Comparison of ENCODE assay signal across 11 mouse cellular contexts in the genomic region with DNA sequence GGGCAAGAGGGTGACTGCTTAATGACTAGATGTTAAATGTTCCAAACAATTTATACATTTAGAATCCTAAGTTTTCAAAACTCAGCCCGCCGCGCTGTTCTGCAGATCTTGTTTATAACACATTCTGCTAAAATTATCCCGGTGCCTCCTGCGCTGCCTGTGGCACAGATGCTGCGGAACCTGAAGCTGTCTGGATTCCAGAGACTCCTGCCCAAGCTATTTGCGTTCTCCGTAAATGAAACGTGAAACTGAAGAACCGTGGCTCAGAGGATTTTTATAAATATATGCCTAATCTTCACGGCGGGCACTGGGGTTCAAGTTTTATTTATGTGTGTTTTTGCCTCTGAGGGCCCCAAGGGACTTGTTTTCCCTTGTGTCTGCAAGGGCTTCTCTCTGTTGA.
A peak's percentile ranks its signal among the peaks of the same experiment; 100 is the strongest.
DNase-seq lines count a peak whose midpoint lies in the region; ATAC-seq and TF ChIP-seq lines count a peak whose summit lies in the region.
"Had no signal": no experiment of that assay in that cellular context is flagged by ENCODE, and none has a peak within 500 bp of the region (broad histone marks: within the 10 kb centered on the region; RNA-seq: fewer than 3 reads in every experiment).

No protein-coding gene starts in this region.

- peak; percentile 56 to 70 for DNase-seq in layer of hippocampus, adult 2 months (ENCODE audit: low spot score in 2 of 2)
- no peak for DNase-seq in urinary bladder, postnatal 14 days (ENCODE audit: low spot score)
- DNase-seq: embryo, embryonic 11 days; heart, adult 11 months had no signal

- H3K27ac ChIP-seq in ES-Bruce4 (ENCODE audit: insufficient read depth, low read length): no peak overlapping the region
- no peak overlapping the region for H3K27ac ChIP-seq in layer of hippocampus, adult 2 months
- no peak overlapping the region for H3K27ac ChIP-seq in limb, embryonic 13.5 days
- H3K27ac ChIP-seq in neural tube, embryonic 15.5 days (replicated peaks): no peak overlapping the region
- H3K27ac ChIP-seq: neural tube, embryonic 12.5 days had no signal

- H3K9me3 ChIP-seq in E14TG2a.4 (ENCODE audit: low read length) (peaks cover 18% of the 10 kb centered on the region), ES-Bruce4 (replicated peaks; ENCODE audit: control insufficient read depth, insufficient read depth, low read length, poor library complexity, severe bottlenecking) (no peaks in the 10 kb centered on the region)
- H3K9me3 ChIP-seq in limb, embryonic 13.5 days: no peaks in the 10 kb centered on the region
- H3K9me3 ChIP-seq in neural tube, embryonic 15.5 days (replicated peaks): no peaks in the 10 kb centered on the region
- H3K9me3 ChIP-seq: neural tube, embryonic 12.5 days had no signal

- no peak overlapping the region for H3K9ac ChIP-seq in ES-Bruce4 (ENCODE audit: low read depth, poor library complexity, severe bottlenecking)
- H3K9ac ChIP-seq in limb, embryonic 13.5 days: no peak overlapping the region
- H3K9ac ChIP-seq in neural tube, embryonic 15.5 days (replicated peaks): no peak overlapping the region
- H3K9ac ChIP-seq: neural tube, embryonic 12.5 days had no signal

- TF ChIP-seq EP300 in ES-Bruce4 (IDR thresholded peaks at IDR 0.05; ENCODE audit: insufficient read depth, low read depth, low read length): no peak

- no peak for TF ChIP-seq CTCF in E14TG2a.4 (conservative IDR thresholded peaks at IDR 0.05; ENCODE audit: low read length)
- TF ChIP-seq CTCF in ES-Bruce4 (IDR thresholded peaks at IDR 0.05; ENCODE audit: low read depth, low read length): no peak
- no peak for TF ChIP-seq CTCF in layer of hippocampus, adult 2 months (conservative IDR thresholded peaks at IDR 0.05)

- TF ChIP-seq POLR2A in ES-Bruce4 (IDR thresholded peaks at IDR 0.05; ENCODE audit: insufficient read depth, low read length): no peak

- H3K4me1 ChIP-seq in E14TG2a.4 (replicated peaks; ENCODE audit: low read depth, low read length) (peaks cover 17% of the 10 kb centered on the region), ES-Bruce4 (ENCODE audit: control insufficient read depth, insufficient read depth, low read length) (no peaks in the 10 kb centered on the region)
- peaks cover 10% of the 10 kb centered on the region for H3K4me1 ChIP-seq in limb, embryonic 13.5 days
- peaks cover 4% of the 10 kb centered on the region; the same call in 1 of the 2 replicates for H3K4me1 ChIP-seq in neural tube, embryonic 15.5 days

- WGBS in limb, embryonic 13.5 days: 24% methylated on average over 12 of the region's 12 CpGs
- WGBS in neural tube, embryonic 15.5 days: 76% methylated on average over 12 of the region's 12 CpGs

- peak overlapping the region; percentile 65 for H3K4me3 ChIP-seq in E14TG2a.4 (replicated peaks; ENCODE audit: low read length)
- peak overlapping the region; percentile 3 for H3K4me3 ChIP-seq in ES-Bruce4 (ENCODE audit: low read depth, low read length)
- no peak overlapping the region; the same call in 1 of the 2 replicates for H3K4me3 ChIP-seq in layer of hippocampus, adult 2 months
- no peak overlapping the region for H3K4me3 ChIP-seq in limb, embryonic 13.5 days
- no peak overlapping the region for H3K4me3 ChIP-seq in neural tube, embryonic 15.5 days (replicated peaks)
- H3K4me3 ChIP-seq: neural tube, embryonic 12.5 days had no signal

- ATAC-seq in limb, embryonic 13.5 days (ENCODE audit: low FRiP score, low read depth): no peak
- no peak for ATAC-seq in inflammation-experienced regulatory T-cells, adult 6 months
- no peak for ATAC-seq in neural tube, embryonic 15.5 days (ENCODE audit: low FRiP score)

- H3K36me3 ChIP-seq in E14TG2a.4 (ENCODE audit: insufficient read depth, low read length): no peaks in the 10 kb centered on the region
- H3K36me3 ChIP-seq in ES-Bruce4 (ENCODE audit: control insufficient read depth, insufficient read depth, low read length, poor library complexity, severe bottlenecking): no peaks in the 10 kb centered on the region
- no peaks in the 10 kb centered on the region for H3K36me3 ChIP-seq in limb, embryonic 13.5 days
- no peaks in the 10 kb centered on the region for H3K36me3 ChIP-seq in neural tube, embryonic 15.5 days
- H3K36me3 ChIP-seq: neural tube, embryonic 12.5 days had no signal

- 0 out of 2 replicates have a peak overlapping the region, but pooled peaks have one; percentile 26 for H3K4me2 ChIP-seq in limb, embryonic 13.5 days (replicated peaks)
- no peak overlapping the region for H3K4me2 ChIP-seq in neural tube, embryonic 15.5 days
- H3K4me2 ChIP-seq: liver, embryonic 11.5 days; neural tube, embryonic 12.5 days had no signal

- H3K27me3 ChIP-seq in E14TG2a.4 (ENCODE audit: insufficient read depth, low read length): peaks cover 25% of the 10 kb centered on the region
- no peaks in the 10 kb centered on the region for H3K27me3 ChIP-seq in ES-Bruce4 (ENCODE audit: control insufficient read depth, insufficient read depth, low read length, poor library complexity, severe bottlenecking)
- peaks cover 27% of the 10 kb centered on the region for H3K27me3 ChIP-seq in limb, embryonic 13.5 days
- no peaks in the 10 kb centered on the region; the same call in 1 of the 2 replicates for H3K27me3 ChIP-seq in neural tube, embryonic 15.5 days (replicated peaks)
- H3K27me3 ChIP-seq: neural tube, embryonic 12.5 days had no signal

Comparison
In these comparisons a context has a peak if more than half of its experiments do, and no peak if none do; other contexts are left out.
1. H3K4me3 ChIP-seq: peak in E14TG2a.4 (single experiment) and ES-Bruce4 (single experiment); none in layer of hippocampus, adult 2 months (single experiment), limb, embryonic 13.5 days (single experiment) and neural tube, embryonic 15.5 days (single experiment).